Mouse (Mus musculus): Measurements from ENCODE around the gene Fdx1l. TPM values are rescaled to one million over a fixed set of nuclear protein-coding genes. Genes with fewer than 3 reads are reported as not detected.

Fdx1l gene
- polyA plus RNA-seq, 1 experiment: 2.8 TPM

- Histone ChIP-seq H3K9me3 (ENCODE audit: control insufficient read depth, low read length) (no peaks in the 10 kb centered on the region), H3K27me3 (ENCODE audit: control insufficient read depth) (no peaks in the 10 kb centered on the region), H3K36me3 (ENCODE audit: control insufficient read depth) (peaks cover 61% of the 10 kb centered on the region), H3K4me3 (replicated peaks) (no peak overlapping the region), H3K4me1 (ENCODE audit: control insufficient read depth) (peaks cover 66% of the 10 kb centered on the region)
- TF ChIP-seq GATA1 (IDR thresholded peaks at IDR 0.05; ENCODE audit: low read length): no peak
- TF ChIP-seq TAL1 (IDR thresholded peaks at IDR 0.05; ENCODE audit: low read length): no peak
Observed at GRCm38 (mm10) chr9:21104814-21105213, 31.4 kb upstream of the Fdx1l start.

GRCm38 (mm10) chr9:21102076-21102475 is 28.7 kb upstream of the Fdx1l start:
- Histone ChIP-seq H3K27me3 (ENCODE audit: control insufficient read depth) (no peaks in the 10 kb centered on the region), H3K9me3 (ENCODE audit: control insufficient read depth, low read length) (no peaks in the 10 kb centered on the region), H3K4me3 (replicated peaks) (no peak overlapping the region), H3K4me1 (ENCODE audit: control insufficient read depth) (peaks cover 71% of the 10 kb centered on the region), H3K36me3 (ENCODE audit: control insufficient read depth) (peaks cover 50% of the 10 kb centered on the region)
- TF ChIP-seq TAL1 (IDR thresholded peaks at IDR 0.05; ENCODE audit: low read length): no peak
- TF ChIP-seq GATA1 (IDR thresholded peaks at IDR 0.05; ENCODE audit: low read length): no peak

- peaks cover 51% of the 10 kb centered on the region for H3K36me3 ChIP-seq (ENCODE audit: control insufficient read depth)
- H3K27me3 ChIP-seq (ENCODE audit: control insufficient read depth): no peaks in the 10 kb centered on the region
- H3K9me3 ChIP-seq (ENCODE audit: control insufficient read depth, low read length): no peaks in the 10 kb centered on the region
- peaks cover 59% of the 10 kb centered on the region for H3K4me1 ChIP-seq (ENCODE audit: control insufficient read depth)
- H3K4me3 ChIP-seq (replicated peaks): peak overlapping the region; percentile 3
- TF ChIP-seq TAL1 (IDR thresholded peaks at IDR 0.05; ENCODE audit: low read length) (no peak), GATA1 (IDR thresholded peaks at IDR 0.05; ENCODE audit: low read length) (no peak)
Observed at GRCm38 (mm10) chr9:21100447-21101161, 27.2 kb upstream of the Fdx1l start.

- H3K27me3 ChIP-seq (ENCODE audit: control insufficient read depth): no peaks in the 10 kb centered on the region
- H3K36me3 ChIP-seq (ENCODE audit: control insufficient read depth): peaks cover 51% of the 10 kb centered on the region
- TF ChIP-seq TAL1 (IDR thresholded peaks at IDR 0.05; ENCODE audit: low read length) (no peak), GATA1 (IDR thresholded peaks at IDR 0.05; ENCODE audit: low read length) (no peak)
- no peak overlapping the region for H3K4me3 ChIP-seq (replicated peaks)
- peaks cover 50% of the 10 kb centered on the region for H3K4me1 ChIP-seq (ENCODE audit: control insufficient read depth)
- no peaks in the 10 kb centered on the region for H3K9me3 ChIP-seq (ENCODE audit: control insufficient read depth, low read length)
Observed at GRCm38 (mm10) chr9:21097793-21098192, 24.4 kb upstream of the Fdx1l start.

- H3K27me3 ChIP-seq (ENCODE audit: control insufficient read depth): no peaks in the 10 kb centered on the region
- H3K4me3 ChIP-seq (replicated peaks): no peak overlapping the region
- peaks cover 59% of the 10 kb centered on the region for H3K4me1 ChIP-seq (ENCODE audit: control insufficient read depth)
- peaks cover 38% of the 10 kb centered on the region for H3K36me3 ChIP-seq (ENCODE audit: control insufficient read depth)
- TF ChIP-seq TAL1 (IDR thresholded peaks at IDR 0.05; ENCODE audit: low read length) (no peak), GATA1 (IDR thresholded peaks at IDR 0.05; ENCODE audit: low read length) (no peak)
- no peaks in the 10 kb centered on the region for H3K9me3 ChIP-seq (ENCODE audit: control insufficient read depth, low read length)
Observed at GRCm38 (mm10) chr9:21095958-21096357, 22.5 kb upstream of the Fdx1l start.

GRCm38 (mm10) chr9:21093423-21093822 is 20.0 kb upstream of the Fdx1l start:
- H3K27me3 ChIP-seq (ENCODE audit: control insufficient read depth): no peaks in the 10 kb centered on the region
- H3K4me3 ChIP-seq (replicated peaks): no peak overlapping the region
- H3K4me1 ChIP-seq (ENCODE audit: control insufficient read depth): peaks cover 63% of the 10 kb centered on the region
- H3K36me3 ChIP-seq (ENCODE audit: control insufficient read depth): peaks cover 56% of the 10 kb centered on the region
- TF ChIP-seq TAL1 (IDR thresholded peaks at IDR 0.05; ENCODE audit: low read length) (no peak), GATA1 (IDR thresholded peaks at IDR 0.05; ENCODE audit: low read length) (no peak)
- H3K9me3 ChIP-seq (ENCODE audit: control insufficient read depth, low read length): no peaks in the 10 kb centered on the region

- no peaks in the 10 kb centered on the region for H3K27me3 ChIP-seq (ENCODE audit: control insufficient read depth)
- H3K4me3 ChIP-seq (replicated peaks): peak within 1 kb of the TSS; percentile 85
- H3K36me3 ChIP-seq (ENCODE audit: control insufficient read depth): peaks cover 70% of the 10 kb centered on the region
- TF ChIP-seq GATA1 (IDR thresholded peaks at IDR 0.05; ENCODE audit: low read length) (no peak), TAL1 (IDR thresholded peaks at IDR 0.05; ENCODE audit: low read length) (no peak)
- H3K4me1 ChIP-seq (ENCODE audit: control insufficient read depth): peaks cover 59% of the 10 kb centered on the region
- no peaks in the 10 kb centered on the region for H3K9me3 ChIP-seq (ENCODE audit: control insufficient read depth, low read length)
Observed at GRCm38 (mm10) chr9:21091707-21092320, 18.4 kb upstream of the Fdx1l start, which contains the start of the genes Gm38431 and Raver1. Gene Gm38431 (minus strand): TSS chr9:21091997. Gene Raver1 (minus strand): TSS chr9:21092008.

GRCm38 (mm10) chr9:21090972-21091706 is 17.7 kb upstream of the Fdx1l start:
- Histone ChIP-seq H3K36me3 (ENCODE audit: control insufficient read depth) (peaks cover 72% of the 10 kb centered on the region), H3K9me3 (ENCODE audit: control insufficient read depth, low read length) (no peaks in the 10 kb centered on the region), H3K4me1 (ENCODE audit: control insufficient read depth) (peaks cover 62% of the 10 kb centered on the region), H3K27me3 (ENCODE audit: control insufficient read depth) (no peaks in the 10 kb centered on the region), H3K4me3 (replicated peaks) (peak overlapping the region; percentile 85)
- TF ChIP-seq GATA1 (IDR thresholded peaks at IDR 0.05; ENCODE audit: low read length): no peak
- TF ChIP-seq TAL1 (IDR thresholded peaks at IDR 0.05; ENCODE audit: low read length): no peak

- Histone ChIP-seq H3K4me1 (ENCODE audit: control insufficient read depth) (peaks cover 68% of the 10 kb centered on the region), H3K27me3 (ENCODE audit: control insufficient read depth) (no peaks in the 10 kb centered on the region), H3K36me3 (ENCODE audit: control insufficient read depth) (peaks cover 74% of the 10 kb centered on the region)
Observed at GRCm38 (mm10) chr9:21090537-21090936, 17.1 kb upstream of the Fdx1l start.

More at GRCm38 (mm10) chr9:21090537-21090936, 17.1 kb upstream of the Fdx1l start:
- Histone ChIP-seq H3K4me3 (replicated peaks) (peak overlapping the region; percentile 85), H3K9me3 (ENCODE audit: control insufficient read depth, low read length) (no peaks in the 10 kb centered on the region)
- TF ChIP-seq TAL1 (IDR thresholded peaks at IDR 0.05; ENCODE audit: low read length): no peak
- no peak for TF ChIP-seq GATA1 (IDR thresholded peaks at IDR 0.05; ENCODE audit: low read length)

Data from erythroblast, embryonic 14.5 days (primary cell).